Mouse (Mus musculus): ENCODE measurements around the gene Akap4. TPM values are rescaled to one million over a fixed set of nuclear protein-coding genes. Genes with fewer than 3 reads are reported as not detected.

The Akap4 gene
- polyA plus RNA-seq, 1 experiment from 2014 or later = not detected

GRCm38 (mm10) chrX:7102280-7102679, 35.0 kb downstream of the Akap4 start:
- H3K27ac ChIP-seq (ENCODE audit: low read depth) = no peak overlapping the region
- ATAC-seq (replicated peaks; ENCODE audit: low FRiP score, low TSS enrichment, low read depth) = no peak
- no peak for DNase-seq (ENCODE audit: low spot score)
- no peak overlapping the region for H3K9ac ChIP-seq (ENCODE audit: low read length)
- no peak overlapping the region for H3K4me3 ChIP-seq (ENCODE audit: low read depth, low read length)
- H3K4me1 ChIP-seq (replicated peaks; ENCODE audit: control insufficient read depth, insufficient read depth, low read length) = no peaks in the 10 kb centered on the region
- H3K4me2 ChIP-seq (ENCODE audit: low read length) = no peak overlapping the region
- H3K27me3 ChIP-seq (replicated peaks; ENCODE audit: control insufficient read depth, insufficient read depth, low read length) = no peaks in the 10 kb centered on the region
- H3K9me3 ChIP-seq (ENCODE audit: control insufficient read depth, low read length) = no peaks in the 10 kb centered on the region
- H3K36me3 ChIP-seq (ENCODE audit: control insufficient read depth, insufficient read depth, low read length) = no peaks in the 10 kb centered on the region

- WGBS = 86% methylated on average over 3 of the region's 3 CpGs
- no peak for ATAC-seq (replicated peaks; ENCODE audit: low FRiP score, low TSS enrichment, low read depth)
- H3K4me1 ChIP-seq (replicated peaks; ENCODE audit: control insufficient read depth, insufficient read depth, low read length) = no peaks in the 10 kb centered on the region
Measured at GRCm38 (mm10) chrX:7114885-7115284, 47.6 kb downstream of the Akap4 start.

GRCm38 (mm10) chrX:7121618-7122280, 54.4 kb downstream of the Akap4 start:
- no peak for ATAC-seq (replicated peaks; ENCODE audit: low FRiP score, low TSS enrichment, low read depth)
- 51% methylated on average over 4 of the region's 4 CpGs for WGBS

More at GRCm38 (mm10) chrX:7114885-7115284, 47.6 kb downstream of the Akap4 start:
- no peak overlapping the region for H3K4me2 ChIP-seq (ENCODE audit: low read length)
- H3K27me3 ChIP-seq (replicated peaks; ENCODE audit: control insufficient read depth, insufficient read depth, low read length) = no peaks in the 10 kb centered on the region
- no peaks in the 10 kb centered on the region for H3K36me3 ChIP-seq (ENCODE audit: control insufficient read depth, insufficient read depth, low read length)
- no peak for DNase-seq (ENCODE audit: low spot score)
- H3K9me3 ChIP-seq (ENCODE audit: control insufficient read depth, low read length) = no peaks in the 10 kb centered on the region
- no peak overlapping the region for H3K9ac ChIP-seq (ENCODE audit: low read length)
- H3K4me3 ChIP-seq (ENCODE audit: low read depth, low read length) = no peak overlapping the region
- no peak overlapping the region for H3K27ac ChIP-seq (ENCODE audit: low read depth)

More at GRCm38 (mm10) chrX:7121618-7122280, 54.4 kb downstream of the Akap4 start:
- Histone ChIP-seq H3K4me2 (ENCODE audit: low read length) (no peak overlapping the region), H3K4me3 (ENCODE audit: low read depth, low read length) (no peak overlapping the region), H3K36me3 (ENCODE audit: control insufficient read depth, insufficient read depth, low read length) (no peaks in the 10 kb centered on the region), H3K9ac (ENCODE audit: low read length) (no peak overlapping the region), H3K4me1 (replicated peaks; ENCODE audit: control insufficient read depth, insufficient read depth, low read length) (no peaks in the 10 kb centered on the region), H3K9me3 (ENCODE audit: control insufficient read depth, low read length) (no peaks in the 10 kb centered on the region), H3K27me3 (replicated peaks; ENCODE audit: control insufficient read depth, insufficient read depth, low read length) (no peaks in the 10 kb centered on the region), H3K27ac (ENCODE audit: low read depth) (no peak overlapping the region)
- no peak for DNase-seq (ENCODE audit: low spot score)

Other genes with a start within 250 kb of the Akap4 start
- 0.07 TPM in 1 of 2 replicates, not detected in the other for gene Ccnb3, start 25.9 kb upstream of the Akap4 start, polyA plus RNA-seq (2014; fragmentation: Nextera tagmentation; extraction: Ambion mirVana)

Data from intestine, embryonic 14.5 days (tissue).